Mouse (Mus musculus) granulocyte monocyte progenitor cell, adult 5-6 weeks (primary cell): ENCODE data around the gene Cd86. TPM values are rescaled to one million over a fixed set of nuclear protein-coding genes. Genes with fewer than 3 reads are reported as not detected.

Experiments
- ATAC-seq: replicated peaks from 2 replicates; pipeline ENCODE4 v1.8.0; 2016; ENCODE audit warnings: mild to moderate bottlenecking, moderate TSS enrichment, inconsistent platforms; ENCODE audit not compliant: poor library complexity, severe bottlenecking
- total RNA-seq, 2 experiments: library from RNA; stranded (forward) in 1 of 2; stranded (reverse) in 1 of 2; fragments of 200-712, 200-1000 nt in 1 of 2; fragments of >200 nt in 1 of 2; fragmentation: Nextera tagmentation in 1 of 2; gene quantifications; 2 replicates each; pipeline ENCODE4 v1.2.3; 2014 to 2017

The Cd86 gene
- total RNA-seq (2014; fragmentation: Nextera tagmentation) (not detected in 2 replicates), total RNA-seq (2017) (0.52 and 3.5 TPM in 2 replicates)

DNA sequence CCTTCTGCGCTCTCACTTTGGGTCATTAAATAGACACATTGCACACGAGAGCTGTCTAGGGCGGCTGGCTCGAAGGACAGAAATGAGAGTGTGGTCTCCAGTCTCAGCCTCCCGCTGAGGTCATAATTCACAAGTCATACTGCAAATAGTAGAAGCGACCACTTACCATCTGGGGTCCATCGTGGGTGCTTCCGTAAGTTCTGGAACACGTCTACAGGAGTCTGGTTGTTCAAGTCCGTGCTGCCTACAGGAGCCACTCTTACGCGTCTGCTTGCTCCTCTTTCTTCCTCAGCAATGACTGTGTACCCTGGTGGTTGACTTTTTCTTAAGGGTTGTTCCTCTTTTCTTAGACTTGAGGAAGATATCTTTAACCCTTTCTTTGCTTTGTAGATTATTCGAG is at the start of gene Cd86:
TSS of gene Cd86 (minus strand) at position 300 of the 400 bp plus-strand sequence.
- ATAC-seq = peak; percentile 91

DNA sequence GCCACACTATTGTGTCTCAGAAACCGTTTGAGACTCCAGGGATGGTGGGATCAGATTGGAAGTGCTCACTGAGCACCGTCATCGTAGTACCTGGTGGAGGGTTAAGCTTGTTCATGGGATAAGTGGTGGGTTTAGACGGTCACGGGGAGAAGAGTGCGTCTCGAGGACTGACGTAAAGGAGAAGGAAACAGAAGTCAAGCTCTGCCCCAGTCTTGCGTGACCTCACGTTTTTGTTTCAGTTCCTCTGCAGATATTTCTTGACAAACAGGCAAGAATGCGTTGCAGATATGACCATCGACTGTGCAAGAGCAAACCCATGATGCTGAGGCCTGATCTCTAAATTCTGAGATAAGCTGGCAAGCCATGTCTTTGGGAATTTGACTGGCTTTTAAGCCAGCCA is 45.9 kb upstream of the Cd86 start:
- ATAC-seq = peak; percentile 82

DNA sequence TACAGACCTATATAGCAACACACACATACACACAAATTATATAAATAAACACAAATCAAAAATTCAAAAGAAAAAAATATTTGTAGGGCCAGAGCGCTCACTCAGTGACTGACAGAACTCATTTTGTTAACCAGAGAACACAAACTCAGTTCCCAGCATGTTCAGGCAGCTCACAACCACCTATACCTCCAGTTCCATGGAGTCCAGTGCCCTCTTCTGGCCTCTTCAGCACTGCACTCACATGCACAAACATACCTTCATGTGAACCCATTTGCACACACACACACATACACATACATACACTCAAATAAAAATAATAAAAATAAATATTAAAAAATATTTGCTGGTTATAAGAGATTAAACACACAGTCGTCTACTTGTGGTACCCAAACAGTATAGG is 44.9 kb upstream of the Cd86 start:
- no peak for ATAC-seq

DNA sequence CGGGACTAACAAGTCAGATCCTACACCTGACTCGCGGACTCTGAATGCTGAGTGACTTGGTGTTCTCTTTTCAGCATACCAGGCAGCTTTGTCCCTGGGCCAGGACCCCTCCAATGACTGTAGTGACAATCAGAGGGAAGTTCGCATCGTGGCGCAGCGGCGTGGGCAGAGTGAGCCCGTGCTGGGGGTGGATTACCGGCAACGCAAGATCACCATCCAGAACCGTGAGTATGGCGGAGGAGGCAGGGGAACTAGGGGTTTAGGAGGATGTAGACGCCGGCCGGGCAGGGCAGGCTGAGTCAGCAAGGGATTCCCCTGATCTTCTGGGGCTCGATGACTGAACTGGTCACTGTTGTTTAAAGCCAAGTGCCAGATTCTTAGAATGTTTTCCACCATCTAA is 43.5 kb upstream of the Cd86 start:
- ATAC-seq = peak; percentile 60

DNA sequence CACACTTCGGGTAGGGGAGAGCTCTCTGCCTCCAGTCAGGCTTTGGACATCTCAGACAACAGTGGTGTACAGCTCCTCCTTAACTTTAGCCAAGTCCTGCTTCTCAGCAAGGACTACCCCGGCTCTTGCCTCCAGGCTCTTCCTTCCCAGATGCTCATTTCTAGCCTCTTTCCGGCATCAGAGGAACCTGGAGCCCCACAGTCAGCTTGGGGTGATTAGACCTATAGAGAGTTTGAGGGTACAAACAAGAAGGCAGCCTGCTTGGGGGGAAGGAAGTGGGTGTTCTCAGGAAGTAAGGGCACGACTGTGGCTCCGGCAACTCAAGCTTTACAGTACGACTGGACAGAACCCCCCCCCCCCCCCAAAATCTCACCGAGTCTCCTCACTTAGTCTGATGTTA is 42.9 kb upstream of the Cd86 start:
- ATAC-seq = peak; percentile 42

DNA sequence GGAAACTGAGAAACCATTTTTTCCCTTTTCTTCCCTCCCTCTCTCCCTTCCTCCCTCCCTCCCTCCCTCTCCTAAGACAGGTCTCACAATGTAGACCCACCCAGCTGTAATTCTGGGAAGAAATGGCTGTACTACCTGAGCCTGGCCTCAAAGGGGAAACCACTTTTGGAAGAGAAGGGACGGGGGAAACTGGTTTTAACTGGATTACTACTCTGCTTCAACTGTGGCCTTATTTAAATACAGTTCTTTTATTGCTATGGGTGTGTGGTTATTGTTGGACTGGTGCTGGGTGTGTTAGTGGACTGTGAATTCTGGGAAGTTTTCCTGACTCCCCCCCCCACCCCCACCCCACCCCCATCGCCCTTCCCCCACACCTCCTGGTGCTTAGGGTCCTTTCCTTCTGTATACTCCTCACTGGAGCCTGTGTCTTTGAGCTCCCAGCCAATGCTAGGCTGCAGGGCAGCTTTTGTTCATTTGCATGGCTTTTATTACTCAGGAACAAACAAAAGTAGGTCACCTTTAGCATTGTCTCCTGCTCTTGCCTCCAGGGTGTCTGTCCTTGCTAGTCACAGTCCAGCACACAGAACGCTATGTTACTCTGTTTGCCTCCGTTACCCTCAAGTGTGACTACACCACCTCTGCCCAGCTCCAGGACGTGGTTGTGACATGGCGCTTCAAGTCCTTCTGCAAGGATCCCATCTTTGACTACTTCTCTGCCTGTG is 42.0 kb upstream of the Cd86 start:
- ATAC-seq = no peak

DNA sequence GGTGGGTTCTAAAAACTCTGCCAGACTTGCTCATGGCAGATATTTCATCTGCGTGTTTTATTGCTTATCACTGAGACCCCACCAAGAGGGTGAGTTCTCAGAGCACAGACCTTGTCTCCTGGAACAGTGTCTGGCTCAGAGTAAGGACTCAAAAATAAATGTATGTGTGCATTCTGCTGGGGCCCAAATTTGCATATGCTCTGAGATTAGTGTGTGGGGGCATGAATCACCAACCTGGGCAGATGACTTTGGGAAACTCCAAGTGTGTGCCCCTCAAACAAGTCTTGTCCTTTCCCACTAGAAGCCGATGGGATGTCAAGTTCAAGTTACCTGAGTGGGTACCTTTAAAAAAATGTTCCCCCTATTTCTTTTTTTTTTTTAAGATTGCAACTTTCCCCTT is 34.6 kb upstream of the Cd86 start:
- no peak for ATAC-seq

DNA sequence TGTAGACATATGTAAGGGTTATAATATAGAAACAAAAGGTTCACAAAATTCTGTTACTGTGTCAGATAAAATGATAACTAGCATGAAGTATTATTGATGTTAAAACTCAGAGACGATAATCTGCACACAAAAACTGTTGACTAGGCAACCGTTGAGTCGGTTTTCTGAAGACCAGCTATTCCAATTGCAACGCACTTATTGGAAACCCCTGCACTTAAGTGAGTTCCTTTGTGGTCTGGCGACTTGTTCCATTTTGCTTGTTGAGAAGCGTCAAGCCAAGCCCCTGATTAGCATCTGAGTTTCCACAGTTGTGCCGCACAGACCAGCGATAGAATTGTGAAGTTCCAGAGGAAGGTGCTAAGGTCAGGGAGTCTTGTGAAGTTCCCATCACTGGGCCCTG is 31.4 kb upstream of the Cd86 start:
- ATAC-seq = no peak

DNA sequence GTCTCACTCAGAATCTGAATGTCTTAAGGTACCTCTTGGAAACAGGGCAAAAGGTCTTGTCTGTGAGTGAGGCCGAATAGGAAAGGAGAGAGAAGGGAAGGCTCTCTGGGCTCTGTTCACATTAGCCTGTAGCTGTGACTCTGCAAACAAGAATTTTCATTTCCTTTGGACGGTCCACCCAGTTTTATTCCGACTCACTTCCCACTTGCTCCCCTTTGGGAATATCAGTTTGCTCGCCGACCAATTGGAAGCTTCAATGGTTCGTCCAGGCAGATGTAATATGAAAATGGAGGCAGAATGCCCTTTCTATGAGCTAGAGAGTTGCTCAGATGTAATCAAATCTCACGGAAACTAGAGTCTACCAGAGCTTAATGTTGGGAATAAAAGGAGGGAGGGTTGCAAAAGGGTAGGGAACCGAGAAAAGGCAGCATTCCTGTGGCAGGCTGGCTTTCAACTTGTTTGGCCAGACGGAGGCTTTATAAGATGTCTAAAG is 29.0 kb upstream of the Cd86 start:
- no peak for ATAC-seq

DNA sequence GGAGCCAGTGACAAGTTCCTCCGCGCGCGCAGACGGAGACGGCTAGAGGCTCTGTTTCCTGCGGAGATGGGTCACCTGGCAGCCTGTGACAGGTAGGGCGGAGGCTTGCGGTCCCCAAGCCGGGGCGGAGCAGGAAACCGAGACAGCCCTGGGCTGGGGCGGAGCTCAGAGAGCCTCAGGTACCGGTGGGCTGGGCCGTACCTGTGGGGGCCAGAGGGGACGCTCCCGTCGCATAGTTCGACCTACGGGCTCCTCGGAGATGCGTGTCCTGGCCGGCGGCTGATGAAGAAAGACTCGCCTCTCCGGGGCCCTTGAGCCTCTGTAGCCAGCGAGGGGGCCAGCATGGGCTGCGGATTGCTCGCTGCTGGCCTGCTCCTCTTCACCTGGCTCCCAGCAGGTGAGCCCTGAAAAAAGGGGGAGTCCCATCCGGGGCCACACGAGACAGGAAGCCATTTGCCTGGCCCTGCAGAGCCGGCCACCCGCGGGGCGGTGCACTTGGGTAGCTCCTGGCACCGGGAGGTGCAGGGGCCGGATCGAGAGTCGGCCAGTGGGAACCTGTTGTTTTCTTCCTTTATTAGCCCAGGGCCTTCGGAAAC is 28.0 kb upstream of the Cd86 start, which contains the start of gene Ildr1:
TSS of gene Ildr1 (plus strand) at position 161 of the 596 bp plus-strand sequence.
- peak; percentile 48 for ATAC-seq

DNA sequence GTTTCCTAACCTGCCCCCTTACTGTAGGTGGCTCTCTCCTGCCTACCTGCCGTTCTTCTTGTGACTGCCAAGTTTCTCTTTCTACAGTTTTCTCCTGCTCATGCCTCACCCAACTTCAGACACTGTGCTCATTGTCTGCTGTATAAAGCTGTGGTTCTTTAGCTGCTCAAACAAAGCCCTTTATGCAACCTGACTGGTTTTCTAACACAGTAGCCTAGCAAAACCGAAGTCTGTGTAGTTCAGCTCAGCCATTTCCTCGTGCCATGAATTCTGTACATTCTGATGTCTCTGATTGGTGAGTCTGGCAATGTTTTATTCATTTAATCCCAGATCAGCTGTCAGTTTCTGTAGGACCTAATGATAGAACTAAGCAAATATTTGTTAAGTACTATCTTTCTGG is 25.6 kb upstream of the Cd86 start:
- ATAC-seq = no peak

DNA sequence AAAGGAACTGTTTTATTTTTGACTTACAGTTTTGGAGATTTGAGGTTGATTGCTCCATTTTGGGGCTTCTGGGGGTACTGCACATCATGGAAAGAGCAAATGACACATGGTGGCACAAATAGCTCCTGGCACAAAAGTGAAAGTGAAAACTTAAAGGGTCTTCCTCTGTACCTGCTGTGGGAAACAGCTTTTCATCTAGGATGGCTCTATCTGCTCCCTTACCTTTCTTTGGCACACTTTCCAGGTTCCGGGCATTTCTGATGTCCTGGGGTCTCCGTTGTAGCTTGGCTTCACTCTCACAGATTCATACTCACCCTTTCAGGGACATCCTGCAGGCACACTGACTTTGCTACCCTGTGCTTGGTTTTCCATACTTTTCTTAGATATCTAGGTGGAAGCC is 22.2 kb upstream of the Cd86 start:
- ATAC-seq = no peak

DNA sequence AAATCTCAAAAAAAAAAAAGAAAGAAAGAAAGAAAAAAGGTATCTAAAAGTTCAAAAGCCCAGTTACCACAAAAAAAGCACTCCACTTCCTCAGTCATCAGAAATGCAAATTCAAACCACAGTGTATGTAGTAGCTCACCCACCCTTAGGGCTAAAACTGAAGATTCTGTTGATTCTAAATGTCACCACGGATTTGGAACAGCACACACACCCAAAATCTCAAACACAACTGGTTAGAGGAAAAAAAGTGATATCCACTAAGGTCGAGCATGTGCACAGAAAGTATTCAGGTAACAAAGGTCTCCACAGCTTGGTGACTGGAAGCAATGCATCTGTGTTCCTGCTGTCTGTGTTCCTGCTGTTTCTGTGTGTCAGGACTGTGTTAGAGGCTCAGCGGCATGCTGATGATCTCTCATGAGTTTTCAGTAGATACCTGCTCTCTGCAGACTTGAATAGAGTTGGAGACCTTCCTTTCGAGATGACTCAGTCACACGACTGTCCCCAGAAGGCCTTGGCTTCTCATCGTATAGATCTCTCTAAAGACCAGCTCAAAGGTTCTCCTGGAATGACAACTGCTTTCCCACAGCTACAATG is 18.5 kb upstream of the Cd86 start:
- ATAC-seq = no peak

DNA sequence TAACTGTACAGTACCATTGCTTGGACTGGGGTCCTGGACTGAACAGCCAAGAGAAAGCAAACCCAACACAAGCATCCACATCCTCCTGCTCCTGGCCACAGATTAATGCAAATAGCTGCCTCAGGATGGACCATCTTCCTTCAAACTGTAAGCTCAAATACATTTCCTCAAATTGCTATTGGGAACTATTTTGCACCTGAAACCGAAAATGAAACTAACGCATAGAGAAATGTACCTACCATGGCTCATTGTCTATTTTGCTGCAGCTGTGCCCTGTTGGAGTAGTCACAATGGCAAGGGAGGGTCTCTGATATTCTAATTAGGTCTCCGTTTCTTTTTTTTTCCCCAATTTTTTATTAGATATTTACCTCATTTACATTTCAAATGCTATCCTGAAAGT is 15.9 kb upstream of the Cd86 start:
- ATAC-seq = 0 out of 2 replicates have a peak, but pooled peaks have one; percentile 25

DNA sequence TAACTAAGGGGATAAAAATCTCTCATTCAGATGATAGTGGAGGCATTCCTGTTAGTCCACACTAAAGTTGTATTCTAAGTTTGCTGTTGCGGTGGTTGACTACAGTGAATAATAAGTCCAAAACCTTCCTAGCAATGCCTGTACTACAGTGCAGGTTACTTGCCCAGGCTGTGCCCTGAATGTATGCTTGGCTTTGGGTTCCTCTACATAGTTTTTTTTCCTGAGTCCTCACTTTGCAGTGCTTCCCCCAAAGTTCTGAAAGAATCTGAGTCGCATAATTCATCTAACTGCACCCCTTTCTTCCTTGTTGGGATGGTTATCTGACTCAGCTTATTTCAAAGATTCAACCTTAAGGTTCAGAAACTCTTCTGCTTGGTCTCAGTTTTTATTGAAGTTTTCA is 10.0 kb upstream of the Cd86 start:
- ATAC-seq = no peak

DNA sequence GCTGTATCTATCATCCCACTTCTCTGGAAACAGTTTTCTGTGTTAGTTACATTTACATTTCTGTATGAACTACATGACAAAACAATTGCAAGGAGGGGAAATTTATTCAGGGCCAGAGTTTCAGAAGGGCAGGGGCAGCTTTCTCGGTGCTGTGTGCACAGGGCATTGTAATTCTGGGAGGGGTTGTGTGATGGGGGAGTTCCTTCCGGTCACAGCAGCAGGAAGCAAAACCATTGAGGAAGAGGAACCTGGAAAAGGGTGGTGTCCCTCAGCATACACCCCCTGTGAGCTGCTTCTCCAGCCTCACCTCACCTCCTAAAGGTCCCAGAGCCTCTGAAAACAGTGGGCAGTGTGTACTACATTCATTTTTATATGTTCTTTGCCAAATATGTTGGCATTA is 9.4 kb upstream of the Cd86 start:
- ATAC-seq = peak; percentile 83

DNA sequence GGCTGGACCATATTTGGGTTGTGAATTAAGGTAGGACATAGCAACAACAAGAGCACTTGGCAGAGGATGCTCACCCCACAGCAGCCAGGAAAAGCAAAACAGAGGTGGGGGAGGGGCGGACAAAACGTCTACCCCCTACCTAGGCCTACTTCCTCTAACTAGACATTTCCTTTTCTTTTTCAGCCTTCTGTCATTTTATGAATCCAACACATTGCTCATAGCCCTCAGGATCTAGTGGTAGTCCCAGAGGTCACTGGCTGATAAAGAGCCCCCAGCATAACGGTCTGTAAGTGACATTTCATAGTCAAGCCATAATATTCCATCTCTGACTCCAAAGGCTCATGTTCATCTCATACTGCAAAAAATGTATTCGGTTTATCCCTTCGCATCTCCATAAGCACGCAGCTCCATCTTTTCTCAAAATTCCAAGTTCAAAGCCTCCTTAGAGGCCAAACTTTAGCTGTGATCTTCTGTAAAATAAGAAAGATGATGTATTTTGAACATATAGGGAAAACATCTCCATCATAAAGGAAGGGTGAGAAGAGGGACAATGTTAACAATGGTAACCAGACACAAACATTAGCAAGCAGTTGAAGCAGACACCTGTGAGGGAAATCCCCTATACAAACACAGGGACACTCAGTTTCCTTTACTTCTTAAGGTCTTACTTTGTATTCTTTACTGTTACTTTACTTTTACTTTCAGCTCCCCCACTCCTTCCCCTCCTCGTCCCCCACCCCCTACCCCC is 8.8 kb upstream of the Cd86 start:
- ATAC-seq = peak; percentile 42

DNA sequence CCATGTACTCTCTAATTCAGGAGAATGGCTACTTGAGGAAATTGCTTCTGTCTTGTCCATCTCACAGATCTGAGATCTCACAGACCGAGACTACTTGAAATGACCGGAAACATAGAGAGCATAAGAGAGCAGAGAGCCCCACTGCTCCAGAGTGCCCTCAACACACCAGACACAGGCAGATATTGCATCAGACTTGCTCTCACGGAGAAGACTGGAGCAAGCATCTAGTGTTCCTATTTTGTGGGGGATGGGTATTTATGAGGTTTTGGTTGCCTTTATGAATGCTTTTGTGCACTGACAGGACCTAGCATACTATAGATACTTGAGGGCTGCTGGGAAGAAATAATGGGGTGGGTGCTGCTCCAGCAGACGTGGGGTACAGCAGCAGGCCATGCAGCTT is 7.3 kb upstream of the Cd86 start:
- ATAC-seq = peak; percentile 83

DNA sequence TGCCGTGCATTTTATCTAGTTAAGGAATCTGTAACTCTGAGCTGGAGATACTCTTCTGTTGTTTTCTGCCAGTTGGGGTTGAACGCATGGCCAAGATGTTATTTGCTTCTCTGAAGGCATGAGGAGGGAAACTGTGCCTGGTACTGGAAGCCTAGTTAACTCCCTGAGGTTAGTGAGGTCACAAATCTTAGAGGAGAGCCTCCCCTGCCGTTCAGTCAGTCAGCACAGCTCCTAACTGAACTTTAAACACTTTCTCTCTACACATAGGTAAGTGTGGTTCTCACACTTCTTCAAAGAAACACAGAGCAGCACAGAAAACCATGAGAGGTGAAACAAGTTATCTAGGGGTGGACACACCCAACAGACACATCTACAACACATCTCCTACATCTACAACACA is 4.7 kb upstream of the Cd86 start:
- ATAC-seq = no peak

DNA sequence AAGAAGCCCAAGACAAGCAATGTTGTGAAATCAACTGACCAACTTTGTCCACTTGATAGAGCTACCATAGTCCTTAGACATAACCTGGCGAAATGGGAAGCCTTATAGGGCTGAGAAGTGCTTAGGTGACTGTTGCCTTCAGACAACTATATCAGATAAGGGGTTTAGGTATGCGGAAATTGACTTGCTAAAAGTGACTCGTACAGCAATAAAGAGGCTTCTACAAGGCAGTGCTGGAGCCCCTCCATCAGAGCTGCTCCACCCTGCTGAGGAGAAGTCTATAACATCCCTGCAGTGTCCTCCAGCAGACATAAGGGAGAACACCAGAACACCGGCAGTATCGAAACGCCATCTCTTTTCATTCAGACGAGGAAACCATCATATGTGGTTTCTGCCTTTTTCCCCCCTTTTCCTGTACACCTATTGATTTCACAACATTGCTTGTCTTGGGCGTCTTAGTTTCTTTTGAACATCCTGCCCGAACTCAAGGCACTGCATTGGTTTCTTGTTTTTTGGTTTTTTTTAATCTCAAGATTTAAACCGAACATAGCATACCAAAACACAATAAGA is 652 bp upstream of the Cd86 start:
- peak; percentile 17; the same call in 1 of the 2 replicates for ATAC-seq
